Mouse (Mus musculus): ENCODE measurements around the gene Arhgap15.

GRCm38 (mm10) chr2:44080530-44080929, 331.9 kb downstream of the Arhgap15 start:
- TF ChIP-seq CHD2 (IDR thresholded peaks at IDR 0.05; ENCODE audit: low read depth, low read length) (no peak), ZC3H11A (IDR thresholded peaks at IDR 0.05; ENCODE audit: borderline replicate concordance, low read depth, low read length) (no peak), HCFC1 (IDR thresholded peaks at IDR 0.05; ENCODE audit: borderline replicate concordance, insufficient read depth, low read length) (no peak), ZNF384 (IDR thresholded peaks at IDR 0.05; ENCODE audit: low read depth, low read length) (no peak)
